Mouse (Mus musculus) kidney, adult 2 months (tissue): Measurements from ENCODE around the gene Cpd. TPM values are rescaled to one million over a fixed set of nuclear protein-coding genes. Genes with fewer than 3 reads are reported as not detected.

ENCODE experiments used
- DNase-seq: peaks from one replicate; pipeline ENCODE4 v3.0.0; 2021
- H3K27ac ChIP-seq: fragments of 200-500 bp; 2 replicates; pipeline ENCODE4 v1.5.1; 2012; ENCODE audit warnings: low read depth, low read length, control low read depth, inconsistent platforms; ENCODE audit not compliant: insufficient read depth
- H3K27me3 ChIP-seq: fragments of 200-500 bp; replicated peaks from 2 replicates; pipeline ENCODE4 v1.6.1; 2012; ENCODE audit warnings: mild to moderate bottlenecking, moderate library complexity, low read length, inconsistent platforms; ENCODE audit not compliant: control insufficient read depth, insufficient read depth
- H3K36me3 ChIP-seq: fragments of 200-500 bp; 2 replicates; pipeline ENCODE4 v1.6.1; 2012; ENCODE audit warnings: mild to moderate bottlenecking, moderate library complexity, low read length, inconsistent platforms; ENCODE audit not compliant: control insufficient read depth, insufficient read depth
- H3K4me1 ChIP-seq: fragments of 200-500 bp; 2 replicates; pipeline ENCODE4 v1.6.1; 2011; ENCODE audit warnings: low read length; ENCODE audit not compliant: control insufficient read depth, insufficient read depth
- H3K4me3 ChIP-seq: fragments of 200-500 bp; 2 replicates; pipeline ENCODE4 v1.5.1; 2011; ENCODE audit warnings: mild to moderate bottlenecking, low read depth, low read length, control low read depth; ENCODE audit not compliant: insufficient read depth
- CTCF ChIP-seq: fragments of 200-500 bp; conservative IDR thresholded peaks from 2 replicates; pipeline ENCODE4 v1.5.1; 2011; ENCODE audit warnings: low read depth, mild to moderate bottlenecking, control low read depth, low read length, moderate library complexity, mixed read lengths; ENCODE audit not compliant: insufficient read depth, insufficient read length
- POLR2A ChIP-seq: fragments of 200-500 bp; IDR thresholded peaks from one replicate; pipeline ENCODE4 v1.6.1; 2011; ENCODE audit warnings: low read depth, low read length, control low read depth
- WGBS: fragments of 180-500 bp; shearing (Covaris S2); methylation state at CpG from one replicate; pipeline ENCODE4 v1.1.7; 2018; 5-methylcytosine and 5-hydroxymethylcytosine counted together
- polyA plus RNA-seq: library from polyadenylated mRNA; depleted of rRNA; stranded (reverse); fragments of >200 nt; gene quantifications from 2 replicates; pipeline ENCODE4 v1.2.3, GENCODE M21; 2012

Gene Cpd
- polyA plus RNA-seq, 1 experiment: 28.6 TPM

- DNase-seq: peak; percentile 79
- Histone ChIP-seq H3K27me3 (no peaks in the 10 kb centered on the region), H3K4me1 (peaks cover 11% of the 10 kb centered on the region), H3K27ac (peak overlapping the region; percentile 87), H3K36me3 (no peaks in the 10 kb centered on the region), H3K4me3 (no peak overlapping the region)
- WGBS: 29% methylated on average over 10 of the region's 10 CpGs
- TF ChIP-seq CTCF (no peak), POLR2A (no peak)
Measured at GRCm38 (mm10) chr11:76889339-76890164, 42.7 kb upstream of the Cpd start.

GRCm38 (mm10) chr11:76884451-76884850, 37.6 kb upstream of the Cpd start:
- no peaks in the 10 kb centered on the region; the same call in 1 of the 2 replicates for H3K27me3 ChIP-seq
- H3K36me3 ChIP-seq: no peaks in the 10 kb centered on the region
- no peak overlapping the region for H3K4me3 ChIP-seq
- no peak overlapping the region for H3K27ac ChIP-seq
- WGBS: 76% methylated on average over 5 of the region's 5 CpGs
- DNase-seq: no peak
- TF ChIP-seq POLR2A (no peak), CTCF (no peak)
- H3K4me1 ChIP-seq: peaks cover under 1% of the 10 kb centered on the region; the same call in 1 of the 2 replicates

DNA sequence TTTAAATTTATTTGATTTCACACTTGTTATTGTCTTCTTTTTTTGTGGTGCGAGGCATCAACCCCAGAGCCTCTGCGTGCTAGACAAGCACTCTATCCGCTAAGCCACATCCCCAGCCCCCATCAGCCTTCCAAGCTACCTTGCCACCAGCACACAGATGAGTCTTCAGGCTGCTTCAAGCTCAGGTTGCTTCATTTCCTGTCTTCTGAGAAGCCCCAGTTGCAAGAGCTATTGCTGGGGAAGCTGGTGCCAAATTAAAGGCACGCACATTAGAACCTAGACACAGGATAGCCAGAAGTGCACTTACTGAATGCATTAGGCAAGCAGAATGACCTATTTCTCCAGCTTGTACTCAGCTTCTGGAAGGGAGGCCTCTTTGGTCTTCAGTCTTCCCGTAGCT, 33.0 kb upstream of the Cpd start:
- H3K36me3 ChIP-seq: no peaks in the 10 kb centered on the region
- no peak overlapping the region for H3K27ac ChIP-seq
- WGBS: 88% methylated on average over 5 of the region's 5 CpGs

DNA sequence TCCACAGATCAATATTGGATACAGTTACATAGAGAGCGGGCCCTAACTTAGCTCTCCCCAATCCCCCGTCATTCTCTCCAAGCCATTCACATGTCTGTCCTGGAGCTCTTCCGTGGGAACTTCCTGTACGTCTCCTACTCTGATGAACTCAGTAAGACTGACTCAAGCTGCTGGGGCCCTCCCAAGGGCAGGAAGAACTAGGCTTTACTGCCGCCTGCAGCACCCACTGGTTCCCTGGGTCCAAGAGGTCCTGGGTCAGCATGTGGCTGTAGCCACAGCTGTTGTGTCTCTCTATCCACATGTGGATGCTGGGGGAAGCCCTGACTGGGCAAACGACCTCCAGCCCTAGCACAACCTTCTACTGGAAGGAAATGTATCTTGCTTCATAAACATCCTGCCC, 27.9 kb upstream of the Cpd start:
- Histone ChIP-seq H3K36me3 (no peaks in the 10 kb centered on the region), H3K4me1 (no peaks in the 10 kb centered on the region), H3K27ac (no peak overlapping the region), H3K4me3 (no peak overlapping the region), H3K27me3 (no peaks in the 10 kb centered on the region)
- 69% methylated on average over 6 of the region's 6 CpGs for WGBS
- no peak for DNase-seq
- TF ChIP-seq POLR2A (no peak), CTCF (no peak)

More for the DNA sequence above, 33.0 kb upstream of the Cpd start:
- Histone ChIP-seq H3K4me3 (no peak overlapping the region), H3K27me3 (no peaks in the 10 kb centered on the region; the same call in 1 of the 2 replicates), H3K4me1 (no peaks in the 10 kb centered on the region)
- no peak for TF ChIP-seq CTCF
- no peak for DNase-seq

DNA sequence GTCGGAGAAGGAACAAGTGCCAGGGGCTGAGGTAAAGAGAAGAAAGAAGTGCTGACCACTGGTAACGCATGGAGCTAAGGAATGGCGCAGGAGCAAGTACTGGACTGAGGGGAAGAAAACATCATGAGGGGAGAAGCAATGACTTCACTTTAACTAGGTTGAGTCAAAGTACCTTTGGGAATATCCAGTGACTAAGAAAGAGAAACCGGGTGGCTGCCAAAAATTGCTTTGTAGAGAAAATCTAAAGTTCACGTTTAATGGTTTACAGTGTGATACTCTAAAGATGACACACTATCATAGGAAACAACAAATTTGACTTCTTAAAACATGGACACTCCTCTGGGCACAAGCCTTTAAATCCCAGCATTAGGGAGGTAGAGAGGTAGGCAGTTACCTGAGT, 27.0 kb upstream of the Cpd start:
- no peak for TF ChIP-seq POLR2A
- TF ChIP-seq CTCF: no peak
- no peaks in the 10 kb centered on the region for H3K36me3 ChIP-seq
- 74% methylated on average over 5 of the region's 5 CpGs for WGBS

GRCm38 (mm10) chr11:76872556-76873234, 25.9 kb upstream of the Cpd start:
- Histone ChIP-seq H3K4me1 (no peaks in the 10 kb centered on the region), H3K27ac (no peak overlapping the region), H3K36me3 (no peaks in the 10 kb centered on the region), H3K4me3 (no peak overlapping the region), H3K27me3 (no peaks in the 10 kb centered on the region)
- WGBS: 77% methylated on average over 11 of the region's 11 CpGs
- TF ChIP-seq CTCF (no peak), POLR2A (no peak)
- no peak for DNase-seq

More for the DNA sequence above, 27.0 kb upstream of the Cpd start:
- Histone ChIP-seq H3K27ac (no peak overlapping the region), H3K4me3 (no peak overlapping the region), H3K4me1 (no peaks in the 10 kb centered on the region), H3K27me3 (no peaks in the 10 kb centered on the region)
- DNase-seq: no peak

GRCm38 (mm10) chr11:76861185-76861584, 14.4 kb upstream of the Cpd start:
- WGBS: 78% methylated on average over 3 of the region's 3 CpGs
- TF ChIP-seq CTCF (no peak), POLR2A (no peak)
- Histone ChIP-seq H3K4me3 (no peak overlapping the region), H3K4me1 (no peaks in the 10 kb centered on the region), H3K36me3 (no peaks in the 10 kb centered on the region), H3K27me3 (no peaks in the 10 kb centered on the region), H3K27ac (no peak overlapping the region)
- no peak for DNase-seq
